Mouse (Mus musculus) gastrocnemius, adult 18-20 months (tissue): ENCODE measurements around the gene Akt1s1. TPM values are rescaled to one million over a fixed set of nuclear protein-coding genes. Genes with fewer than 3 reads are reported as not detected.
A peak's percentile ranks its signal among the peaks of the same experiment; 100 is the strongest.

Source experiments
- DNase-seq: peaks from one replicate; pipeline ENCODE4 v3.0.0; 2021; ENCODE audit warnings: low spot score
- total RNA-seq, 2 experiments: library from RNA; stranded (reverse); gene quantifications; 2 replicates each; pipeline ENCODE4 v1.2.3; 2021

Gene Akt1s1
- total RNA-seq, 2 experiments from 2014 or later, result 130 to 144 TPM

DNA sequence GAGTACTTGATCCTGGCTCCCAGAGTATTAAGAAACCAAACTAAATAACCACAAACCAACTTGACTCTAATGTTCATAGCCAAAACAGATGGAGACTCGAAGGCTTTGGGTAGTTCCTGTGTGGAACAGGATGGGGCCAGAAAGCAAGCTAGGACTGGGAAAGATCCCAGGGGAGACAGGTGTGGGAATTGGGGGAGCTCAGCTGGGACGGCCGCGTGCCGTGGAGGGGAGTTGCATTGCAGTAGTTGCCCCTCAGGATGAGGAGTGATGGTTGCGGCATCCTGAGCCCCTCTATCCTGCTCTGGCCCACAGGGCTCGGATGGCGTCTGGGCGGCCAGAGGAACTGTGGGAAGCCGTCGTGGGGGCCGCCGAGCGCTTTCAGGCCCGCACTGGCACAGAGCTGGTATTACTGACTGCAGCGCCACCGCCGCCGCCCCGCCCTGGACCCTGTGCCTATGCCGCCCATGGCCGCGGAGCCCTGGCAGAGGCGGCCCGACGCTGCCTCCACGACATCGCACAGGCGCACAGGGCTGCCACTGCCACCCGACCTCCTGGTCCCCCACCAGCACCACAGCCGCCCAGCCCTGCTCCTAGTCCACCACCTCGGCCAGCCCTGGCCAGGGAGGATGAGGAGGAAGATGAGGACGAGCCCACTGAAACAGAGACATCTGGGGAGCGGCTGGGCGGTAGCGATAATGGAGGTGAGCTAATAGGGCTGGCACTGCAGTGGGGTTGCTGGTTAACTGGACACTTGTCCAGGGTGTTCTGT is 3.7 kb downstream of the Akt1s1 start:
- DNase-seq, result no peak

DNA sequence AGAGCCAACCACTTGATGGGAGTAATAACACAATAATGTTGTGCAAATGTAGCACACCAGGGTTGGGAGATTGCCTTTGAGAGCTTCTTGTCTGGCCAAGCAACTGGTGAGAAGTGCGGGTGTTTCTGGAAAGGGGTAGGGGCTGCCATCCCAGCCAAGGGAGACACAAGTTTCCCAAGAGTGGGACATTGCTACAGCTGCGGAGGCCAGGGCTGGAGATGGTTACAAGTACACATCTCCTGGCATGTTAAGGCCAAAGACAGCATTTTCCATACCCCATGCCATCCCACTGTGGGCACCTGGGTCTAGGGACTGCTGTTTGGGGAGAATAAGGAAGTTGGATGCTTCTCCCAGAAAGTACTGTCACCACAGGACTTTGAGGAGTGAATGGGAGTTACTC is 4.3 kb downstream of the Akt1s1 start:
- DNase-seq, result no peak

DNA sequence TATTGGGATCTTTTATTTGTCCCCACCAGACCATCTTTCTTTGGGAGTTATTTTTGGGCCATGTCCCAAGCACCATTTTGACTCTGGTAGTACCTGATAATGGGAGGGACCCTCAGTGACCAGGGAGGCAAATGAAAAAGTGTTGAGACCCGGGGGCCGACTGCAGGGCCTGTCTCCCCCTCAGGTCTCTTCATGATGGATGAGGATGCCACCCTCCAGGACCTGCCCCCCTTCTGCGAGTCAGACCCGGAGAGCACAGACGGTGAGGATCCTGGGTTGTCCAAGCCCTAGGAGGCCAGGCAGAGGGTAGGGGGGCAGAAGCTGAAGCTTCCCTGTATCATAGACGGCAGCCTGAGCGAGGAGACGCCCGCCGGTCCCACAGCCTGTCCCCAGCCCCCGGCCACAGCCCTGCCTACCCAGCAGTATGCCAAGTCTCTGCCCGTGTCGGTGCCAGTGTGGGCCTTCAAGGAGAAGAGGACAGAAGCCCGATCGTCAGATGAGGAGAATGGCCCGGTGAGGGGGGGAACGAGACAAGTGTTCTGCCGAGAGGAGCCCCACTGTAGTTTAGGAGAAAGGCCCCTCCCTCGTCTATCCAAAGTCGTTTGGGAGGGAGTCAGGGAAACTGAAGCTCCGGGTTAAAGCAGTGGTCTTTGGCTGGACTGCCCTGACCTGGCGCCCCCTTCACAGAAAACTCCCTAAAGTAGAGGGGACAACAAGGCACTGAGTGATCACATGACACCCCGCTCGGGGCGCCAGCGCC is 5.0 kb downstream of the Akt1s1 start:
- no peak for DNase-seq

DNA sequence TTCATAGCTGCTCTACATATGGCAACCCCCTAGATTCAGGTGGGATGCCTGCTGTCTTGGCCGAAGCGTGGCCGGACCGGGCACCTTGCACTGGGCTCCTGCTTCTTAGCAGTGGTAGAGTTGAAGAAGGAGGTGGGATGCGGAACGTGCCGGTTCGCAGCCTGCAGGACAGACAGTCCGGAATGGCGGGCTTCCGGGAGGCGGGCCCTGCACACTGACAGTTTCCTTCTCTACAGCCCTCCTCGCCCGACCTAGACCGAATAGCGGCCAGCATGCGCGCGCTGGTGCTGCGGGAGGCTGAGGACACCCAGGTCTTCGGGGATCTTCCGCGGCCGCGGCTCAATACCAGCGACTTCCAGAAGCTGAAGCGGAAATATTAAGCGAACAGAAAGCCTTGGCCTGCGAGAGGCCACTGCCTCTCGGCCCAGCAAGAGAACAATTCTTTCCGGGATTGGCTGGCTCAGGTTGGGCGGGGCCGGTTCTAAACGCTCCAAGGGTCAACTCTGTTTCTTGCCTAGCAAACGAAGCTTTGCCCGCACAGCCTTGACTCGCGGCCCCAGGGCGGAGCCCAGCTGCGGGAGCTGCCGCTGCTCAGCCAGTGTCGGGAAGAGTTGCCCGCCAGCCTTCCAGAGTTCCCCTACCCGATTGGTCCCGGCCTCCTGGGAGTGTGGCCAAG is 5.7 kb downstream of the Akt1s1 start:
- DNase-seq, result peak; percentile 81

DNA sequence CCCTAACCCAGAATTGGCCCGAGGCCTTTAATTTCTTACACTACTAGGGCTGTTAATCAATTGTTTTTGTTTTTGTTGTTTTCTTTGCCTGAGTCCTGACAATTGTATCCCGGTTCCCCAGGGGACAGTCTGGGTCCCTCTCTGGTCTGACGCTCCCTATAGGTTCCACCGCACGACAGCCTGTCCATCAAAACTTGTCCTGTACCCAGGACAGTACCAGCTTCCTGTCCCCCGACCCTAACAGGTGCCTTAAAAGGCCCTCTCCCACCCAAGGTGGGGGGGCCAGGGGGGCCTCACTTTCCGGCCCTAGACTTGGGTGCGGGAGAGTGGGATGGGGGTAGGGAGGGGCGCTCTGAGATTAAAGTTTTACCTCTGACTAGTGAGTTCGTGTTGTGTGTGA is 6.2 kb downstream of the Akt1s1 start:
- no peak for DNase-seq

DNA sequence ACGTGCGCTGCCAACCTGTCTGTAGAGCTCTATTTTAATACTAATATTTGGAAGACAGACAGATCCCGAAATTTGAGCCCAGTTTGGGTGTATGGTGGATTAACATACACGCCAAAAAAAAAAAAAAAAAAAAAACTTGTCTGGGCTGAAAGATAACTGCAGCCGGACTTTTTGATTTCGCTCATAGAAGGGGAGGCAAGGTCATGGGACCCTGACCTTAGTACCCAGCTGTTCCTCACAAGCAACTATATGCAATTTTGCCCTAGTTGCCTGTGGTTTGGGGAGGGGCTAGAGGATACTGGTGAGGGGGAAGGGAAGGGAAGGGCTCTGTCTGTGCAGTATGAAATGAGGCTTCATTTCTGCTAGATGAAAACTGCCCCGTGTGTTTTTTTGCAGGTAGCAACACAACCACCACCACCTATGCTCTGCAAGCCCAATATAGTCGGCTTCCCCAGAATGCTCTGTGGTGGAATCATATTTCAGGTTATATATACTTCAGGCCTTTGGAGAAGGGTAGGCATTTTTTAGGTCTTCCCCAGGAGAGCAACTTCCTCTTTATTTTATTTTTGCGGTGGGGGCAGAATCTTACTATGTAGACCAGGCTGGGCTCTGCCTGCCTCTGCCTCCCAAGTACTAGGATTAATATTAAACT is 7.6 kb downstream of the Akt1s1 start:
- no peak for DNase-seq

DNA sequence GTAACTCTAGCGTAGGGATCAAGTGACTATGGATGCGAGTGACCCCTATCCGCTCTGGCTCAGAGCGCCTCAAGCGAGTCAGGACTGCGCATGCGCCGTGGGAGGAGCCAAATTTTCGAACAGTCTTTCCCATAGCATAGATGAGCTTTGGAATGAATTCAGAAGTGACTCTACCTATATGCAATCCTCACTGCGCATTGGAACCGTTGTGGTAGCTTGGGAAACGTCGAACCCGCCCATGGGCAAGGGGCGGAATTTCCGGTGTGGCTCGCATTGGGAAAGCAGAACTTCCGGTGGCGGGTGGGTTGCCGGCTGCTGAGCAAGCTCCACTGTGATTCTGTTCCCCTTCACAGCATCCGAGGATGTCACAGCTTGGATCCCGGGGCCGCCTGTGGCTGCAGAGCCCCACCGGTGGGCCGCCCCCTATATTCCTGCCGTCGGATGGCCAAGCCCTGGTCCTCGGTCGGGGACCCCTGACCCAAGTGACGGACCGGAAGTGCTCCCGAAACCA is 8.3 kb downstream of the Akt1s1 start, which contains the start of gene Pnkp:
Gene Pnkp (plus strand): TSS at position 98 of the 511 bp plus-strand sequence.
- DNase-seq, result peak; percentile 86

DNA sequence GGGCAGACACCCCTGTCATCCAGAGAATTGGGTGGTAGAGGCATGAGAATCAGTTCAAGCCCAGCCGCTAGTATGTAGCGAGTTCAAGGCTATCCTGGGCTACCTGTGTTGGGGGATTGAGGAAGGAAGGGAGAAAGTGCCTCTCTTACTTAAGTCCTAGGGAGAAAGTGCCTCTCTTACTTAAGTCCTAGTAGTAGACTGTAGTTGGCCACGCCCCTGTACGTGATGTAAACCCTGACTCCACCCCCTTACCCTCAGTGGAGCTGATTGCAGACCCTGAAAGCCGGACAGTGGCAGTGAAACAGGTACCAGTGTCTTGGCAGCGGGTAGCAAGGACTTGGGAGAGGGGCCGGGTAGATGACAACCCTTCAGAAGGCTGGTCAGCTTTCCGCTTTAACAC is 9.1 kb downstream of the Akt1s1 start:
- DNase-seq, result no peak

DNA sequence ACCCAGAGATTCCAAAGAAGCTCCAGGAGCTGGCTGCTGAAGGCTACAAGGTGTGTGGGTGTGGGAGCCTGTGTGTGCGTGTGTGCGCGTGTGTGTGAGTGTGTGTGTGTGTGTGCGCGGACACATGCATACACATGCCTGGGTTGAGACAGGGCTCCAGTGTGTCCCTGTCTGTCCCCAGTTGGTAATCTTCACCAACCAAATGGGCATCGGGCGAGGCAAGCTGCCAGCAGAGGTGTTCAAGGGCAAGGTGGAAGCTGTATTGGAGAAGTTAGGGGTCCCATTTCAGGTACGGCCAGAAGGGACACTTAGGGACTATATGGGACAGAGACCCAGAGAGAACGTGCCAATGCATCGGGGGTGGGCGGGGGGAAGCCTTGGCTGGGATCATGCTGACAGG is 11.1 kb downstream of the Akt1s1 start:
- no peak for DNase-seq

DNA sequence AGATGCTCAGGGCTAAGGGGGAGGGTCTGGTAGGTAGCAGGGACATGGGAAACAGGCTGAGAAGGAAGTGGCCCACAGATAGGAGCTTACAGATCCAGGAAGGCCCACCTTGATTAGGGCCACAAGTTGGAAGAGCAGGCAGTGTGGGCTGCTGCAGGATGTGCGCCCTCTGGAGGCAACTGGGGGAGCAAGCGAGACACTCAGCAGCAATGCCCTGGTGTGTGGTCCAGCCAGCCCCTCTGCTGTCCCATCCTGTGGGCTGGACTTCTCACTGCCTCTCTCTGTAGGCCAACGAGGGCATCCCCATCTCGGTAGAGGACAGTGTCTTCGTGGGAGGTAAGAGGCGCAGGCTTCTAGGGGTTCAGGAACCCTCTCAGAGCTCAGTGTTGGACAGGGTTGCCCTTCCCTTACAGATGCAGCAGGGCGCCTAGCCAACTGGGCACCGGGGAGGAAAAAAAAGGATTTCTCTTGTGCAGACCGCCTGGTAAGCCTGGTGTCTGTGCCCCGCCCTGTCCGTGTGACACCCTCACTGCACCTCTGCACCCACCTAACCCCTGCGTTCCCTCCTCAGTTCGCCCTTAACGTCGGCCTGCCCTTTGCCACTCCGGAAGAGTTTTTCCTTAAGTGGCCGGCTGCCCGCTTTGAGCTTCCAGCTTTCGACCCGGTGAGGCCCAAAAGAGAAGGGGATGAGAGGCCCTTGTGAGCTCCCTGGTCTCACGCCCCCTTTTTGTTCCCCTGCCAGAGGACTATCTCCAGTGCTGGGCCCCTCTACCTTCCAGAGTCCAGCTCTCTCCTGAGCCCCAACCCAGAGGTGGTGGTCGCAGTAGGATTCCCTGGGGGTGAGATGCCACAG is 12.0 kb downstream of the Akt1s1 start:
- DNase-seq, result peak; percentile 68

DNA sequence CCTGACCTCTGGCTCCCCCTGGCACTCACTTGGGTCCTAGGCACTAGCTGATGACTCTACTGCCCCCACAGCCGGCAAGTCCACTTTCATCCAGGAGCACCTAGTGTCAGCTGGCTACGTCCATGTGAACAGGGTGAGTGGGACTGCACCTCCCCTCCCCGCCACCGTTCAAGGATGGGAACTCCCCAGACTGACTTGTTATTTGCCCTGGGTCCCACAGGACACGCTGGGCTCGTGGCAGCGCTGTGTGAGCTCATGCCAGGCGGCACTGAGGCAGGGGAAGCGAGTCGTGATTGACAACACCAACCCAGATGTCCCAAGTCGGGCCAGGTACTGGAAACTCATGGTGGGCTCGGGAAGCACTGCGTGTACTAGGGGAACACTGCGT is 12.6 kb downstream of the Akt1s1 start:
- DNase-seq, result no peak

DNA sequence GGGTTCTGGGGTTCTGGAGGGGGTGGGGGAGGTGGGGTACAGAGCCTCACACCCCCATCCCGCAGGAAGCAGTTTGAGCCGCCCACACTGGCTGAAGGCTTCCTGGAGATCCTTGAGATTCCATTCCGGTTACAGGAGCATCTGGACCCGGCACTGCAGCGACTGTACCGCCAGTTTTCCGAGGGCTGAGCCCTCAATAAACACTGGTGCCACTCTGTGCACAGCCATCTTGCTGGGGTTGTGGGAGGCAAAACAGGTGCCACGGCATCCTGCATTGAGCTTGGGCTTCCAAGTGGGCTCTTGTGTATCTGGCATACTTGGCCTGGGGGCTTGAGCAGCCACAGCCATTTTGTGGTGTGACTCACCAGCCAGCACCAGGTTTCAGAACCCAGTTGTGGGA is 13.6 kb downstream of the Akt1s1 start:
- no peak for DNase-seq

DNA sequence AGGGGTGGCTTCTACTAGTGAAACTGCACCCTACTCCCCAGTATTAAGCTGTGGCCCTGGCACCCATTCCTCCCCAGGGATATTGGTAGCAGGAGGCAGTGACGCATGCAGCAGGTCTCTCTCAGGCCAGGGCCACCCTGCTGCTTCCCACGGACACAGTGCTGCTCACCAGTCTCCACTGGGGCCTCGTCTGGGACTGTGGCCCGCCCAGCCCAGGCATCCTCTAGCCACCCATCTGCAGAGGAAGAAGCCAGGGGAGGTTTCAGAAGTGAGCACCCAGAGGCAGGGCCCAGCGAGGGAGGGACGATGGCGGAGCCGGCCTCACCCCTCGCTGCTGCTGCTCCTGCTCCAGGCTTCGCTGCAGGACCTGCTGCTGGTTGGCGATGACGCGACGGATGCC is 14.4 kb downstream of the Akt1s1 start:
- no peak for DNase-seq

DNA sequence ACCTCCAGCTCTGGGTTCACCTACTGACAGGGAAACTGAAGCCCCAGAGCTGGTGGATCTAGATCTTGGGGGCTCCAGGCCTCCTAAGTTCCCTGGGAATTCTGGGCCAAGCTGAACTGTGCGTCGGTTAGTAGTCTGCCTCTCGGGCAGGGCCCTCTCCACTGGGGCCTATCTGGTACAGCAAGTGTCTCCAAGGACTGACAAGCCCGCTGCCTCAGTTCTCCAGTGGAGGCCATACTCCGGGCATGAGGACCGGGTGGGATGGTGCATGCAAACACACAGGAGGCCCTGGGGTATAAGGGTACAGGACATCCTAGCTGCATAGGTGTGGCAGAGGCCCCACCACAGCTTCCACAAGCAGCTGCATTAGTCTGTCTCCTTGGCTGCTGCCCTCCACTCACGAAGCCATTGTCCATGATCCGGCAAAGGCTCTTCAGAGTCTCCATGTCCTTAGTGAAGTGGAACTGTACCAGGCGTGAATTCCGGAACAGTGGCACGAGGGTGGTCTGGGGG is 15.2 kb downstream of the Akt1s1 start:
- DNase-seq, result no peak

DNA sequence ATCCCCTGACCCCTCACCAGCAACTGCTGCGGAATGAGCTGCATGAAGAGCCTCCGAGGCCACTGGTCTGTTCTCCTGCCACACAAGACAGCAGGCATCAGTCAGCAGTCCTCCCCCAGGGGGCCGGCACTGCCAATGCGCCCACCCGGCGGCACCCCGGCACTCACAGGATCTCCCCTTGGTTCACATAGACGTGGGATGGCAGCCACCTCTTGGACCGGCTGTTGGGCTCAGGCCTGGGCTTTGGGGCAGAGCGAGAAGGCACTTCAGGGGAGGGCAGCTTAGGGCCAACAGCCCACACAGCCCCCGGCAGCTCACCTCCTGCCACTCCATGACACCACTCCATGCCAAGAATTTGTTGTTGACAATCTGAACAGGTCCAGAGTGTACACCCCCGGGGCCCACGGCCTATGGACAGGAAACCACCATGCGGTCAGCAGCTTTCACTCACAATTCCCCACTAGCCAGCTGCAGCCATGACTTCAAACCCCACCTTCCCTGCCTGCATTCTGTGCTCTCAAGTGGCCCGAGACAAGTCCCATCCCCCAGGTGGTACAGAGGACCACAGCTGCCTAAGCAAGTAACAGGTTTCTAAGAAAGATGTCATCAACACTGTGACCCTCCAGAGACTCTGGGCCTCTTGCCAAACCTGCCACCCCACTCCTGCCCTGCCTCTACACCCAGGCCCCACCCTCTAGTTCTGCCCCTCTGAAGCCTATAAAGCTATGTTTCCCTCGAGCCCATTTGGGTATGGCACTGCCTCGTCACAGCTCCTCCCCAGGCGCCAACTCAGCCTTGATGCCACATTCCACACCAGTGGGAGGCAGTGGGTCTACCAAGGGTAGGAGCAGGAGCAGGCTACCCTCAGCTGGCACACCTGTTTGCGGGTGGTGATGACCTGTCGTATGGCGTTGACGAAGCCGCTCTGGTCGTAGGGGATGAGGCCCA is 16.1 kb downstream of the Akt1s1 start:
- DNase-seq, result no peak

DNA sequence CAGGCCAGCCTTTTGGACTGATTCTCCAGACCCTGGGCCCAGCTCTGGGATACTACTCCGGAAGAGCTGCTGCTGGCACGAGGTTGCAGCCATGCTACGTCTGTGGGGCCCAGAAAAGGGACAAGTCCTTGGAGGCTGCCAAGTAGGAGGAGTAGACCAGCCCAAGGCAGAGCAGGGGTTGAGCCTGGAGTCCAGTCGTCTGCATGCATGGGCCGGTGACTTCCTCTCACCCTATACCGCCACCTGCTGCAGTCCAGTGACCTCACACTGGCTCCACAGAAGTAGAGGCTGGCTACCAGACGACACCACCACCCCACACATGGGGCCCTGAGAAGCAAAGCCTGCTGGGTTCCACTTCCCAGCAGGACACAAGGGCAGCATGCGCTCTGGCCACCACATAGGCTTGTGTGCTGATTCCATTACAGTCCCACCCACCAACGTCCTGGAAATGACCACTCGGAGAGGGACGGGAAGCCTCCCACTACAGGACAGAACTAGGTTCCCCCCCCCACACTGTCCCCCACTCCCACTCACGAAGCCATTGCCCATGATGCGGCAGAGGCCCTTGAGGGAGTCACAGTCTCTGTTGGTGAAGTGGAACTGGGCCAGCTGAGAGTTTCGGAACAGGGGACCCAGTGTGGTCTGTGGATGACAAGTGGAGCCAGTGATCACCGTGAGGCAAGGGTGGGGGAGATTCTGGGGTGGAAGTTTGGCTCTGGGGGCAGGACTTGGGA is 17.7 kb downstream of the Akt1s1 start:
- peak; percentile 76 for DNase-seq

DNA sequence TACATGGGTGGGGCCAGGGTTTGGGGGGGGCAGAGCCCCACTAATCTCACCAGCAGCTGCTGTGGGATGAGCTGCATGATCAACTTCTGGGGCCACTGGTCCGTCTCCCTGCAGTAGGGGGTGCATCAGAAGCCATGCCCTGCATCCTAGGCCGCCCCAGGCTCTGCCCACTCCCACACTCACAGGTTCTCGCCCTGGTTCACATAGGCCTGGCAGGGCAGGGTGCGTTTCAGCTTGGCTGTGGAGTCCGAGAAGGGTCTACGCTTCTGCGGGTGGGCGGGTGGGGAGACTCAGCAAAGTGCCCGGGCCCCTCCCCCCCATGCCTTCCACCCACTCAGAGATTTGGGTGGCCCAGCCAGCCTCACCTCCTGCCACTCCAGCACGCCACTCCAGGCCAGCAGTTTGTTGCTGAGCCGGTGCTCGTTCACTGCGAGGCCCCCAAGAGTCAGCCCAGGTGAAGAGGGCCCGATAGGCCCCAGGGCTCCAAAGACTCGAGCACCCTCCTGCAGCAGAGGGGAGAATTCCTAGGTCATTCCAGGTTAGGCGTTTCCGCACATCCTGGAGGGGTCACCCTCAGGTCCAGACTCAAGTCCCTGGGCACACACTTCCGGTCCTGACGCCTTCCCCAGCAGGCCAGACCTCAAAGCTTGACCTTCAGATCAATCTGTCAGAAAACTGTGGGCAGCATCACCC is 18.4 kb downstream of the Akt1s1 start:
- DNase-seq, result no peak

DNA sequence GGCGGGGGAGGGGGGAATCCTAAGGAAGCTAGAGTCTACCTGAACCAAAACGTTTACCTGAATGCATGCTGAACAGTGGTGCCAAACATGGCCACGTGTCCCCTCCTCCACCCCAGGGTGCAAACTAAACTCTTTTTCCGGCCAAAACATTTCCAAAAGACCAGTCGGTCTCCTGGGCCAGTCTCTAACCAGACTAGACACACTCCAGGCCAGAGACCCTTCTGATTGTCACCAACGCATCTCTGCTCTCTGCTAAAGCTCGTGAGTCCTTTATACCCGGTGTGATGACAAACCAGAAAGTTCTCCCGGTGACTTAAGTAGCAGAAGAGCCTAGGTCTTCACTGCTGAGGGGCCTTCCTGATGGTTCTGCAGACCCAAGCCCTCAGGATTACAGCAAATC is 19.0 kb downstream of the Akt1s1 start:
- no peak for DNase-seq
